Mouse (Mus musculus) liver, postnatal 0 days (tissue): ENCODE measurements around the gene Abcb8. TPM values are rescaled to one million over a fixed set of nuclear protein-coding genes. Genes with fewer than 3 reads are reported as not detected.

ENCODE experiments used
- ATAC-seq: fragments of 200-750 bp; cut with Nextera tagmentation; 2 replicates; pipeline ENCODE4 v1.8.0; 2017; ENCODE audit warnings: mild to moderate bottlenecking, moderate library complexity
- DNase-seq: peaks from one replicate; pipeline ENCODE4 v3.0.0-alpha.2; 2016
- H3K27ac ChIP-seq: fragments of 300-500 bp; sonication (generic); 2 replicates; pipeline ENCODE4 v1.5.1; 2014; ENCODE audit warnings: antibody characterized with exemption, moderate library complexity, mild to moderate bottlenecking, low read depth
- H3K27me3 ChIP-seq: fragments of 300-500 bp; sonication (generic); 2 replicates; pipeline ENCODE4 v1.6.1; 2014; ENCODE audit warnings: low read length, control low read depth, mixed read lengths; ENCODE audit not compliant: insufficient read depth
- H3K36me3 ChIP-seq: fragments of 300-500 bp; sonication (generic); replicated peaks from 2 replicates; pipeline ENCODE4 v1.6.1; 2014; ENCODE audit warnings: mild to moderate bottlenecking, control low read depth, low read length, moderate library complexity, mixed read lengths; ENCODE audit not compliant: insufficient read depth
- H3K4me1 ChIP-seq: fragments of 300-500 bp; sonication (generic); 2 replicates; pipeline ENCODE4 v1.6.1; 2014; ENCODE audit warnings: antibody characterized with exemption, mild to moderate bottlenecking, control low read depth; ENCODE audit not compliant: insufficient read depth
- H3K4me2 ChIP-seq: fragments of 300-500 bp; sonication (generic); 2 replicates; pipeline ENCODE4 v1.6.1; 2014; ENCODE audit warnings: low read depth, mild to moderate bottlenecking, low read length, moderate library complexity, mixed read lengths
- H3K4me3 ChIP-seq: fragments of 300-500 bp; sonication (generic); 2 replicates; pipeline ENCODE4 v1.5.1; 2014; ENCODE audit warnings: low read depth, low read length
- H3K9ac ChIP-seq: fragments of 300-500 bp; sonication (generic); replicated peaks from 2 replicates; pipeline ENCODE4 v1.6.1; 2014; ENCODE audit warnings: mild to moderate bottlenecking, moderate library complexity
- H3K9me3 ChIP-seq: fragments of 300-500 bp; sonication (generic); 2 replicates; pipeline ENCODE4 v1.6.1; 2016; ENCODE audit warnings: mild to moderate bottlenecking, control low read depth, low read length, mixed read lengths
- CTCF ChIP-seq: sonication (generic); IDR thresholded peaks from 2 replicates; pipeline ENCODE4 v1.5.1; 2016; ENCODE audit warnings: antibody characterized with exemption, low read depth
- EP300 ChIP-seq: IDR thresholded peaks from 2 replicates; pipeline ENCODE4 v1.6.1; 2016; ENCODE audit warnings: antibody characterized with exemption, low read depth, mild to moderate bottlenecking
- WGBS: fragments of 180-500 bp; shearing (Covaris S2); extraction: QIAGEN DNeasy Blood & Tissue Kit; methylation state at CpG from one replicate; pipeline ENCODE4 v1.1.7; 2014; ENCODE audit not compliant: insufficient replicate concordance; 5-methylcytosine and 5-hydroxymethylcytosine counted together
- polyA plus RNA-seq: library from polyadenylated mRNA; unstranded; fragments of >200 nt; fragmentation: Nextera tagmentation; extraction: Ambion mirVana; gene quantifications from 2 replicates; pipeline ENCODE4 v1.2.1, GENCODE M21; 2015

Gene Abcb8
- polyA plus RNA-seq, 1 experiment from 2014 or later, result 22.3 TPM

GRCm38 (mm10) chr5:24452030-24452690, 58.7 kb downstream of the Abcb8 start, which contains the start of gene Agap3:
Gene Agap3 (plus strand): TSS chr5:24452177.
- H3K9me3 ChIP-seq, result no peaks in the 10 kb centered on the region

GRCm38 (mm10) chr5:24452691-24453233, 59.3 kb downstream of the Abcb8 start:
- Histone ChIP-seq H3K27me3 (no peaks in the 10 kb centered on the region), H3K36me3 (0 out of 2 replicates have a peak, but pooled peaks cover 5% of the 10 kb centered on the region), H3K27ac (peak overlapping the region; percentile 94), H3K9ac (peak overlapping the region; percentile 81), H3K4me1 (peaks cover 27% of the 10 kb centered on the region), H3K4me3 (peak overlapping the region; percentile 81), H3K9me3 (no peaks in the 10 kb centered on the region), H3K4me2 (peak overlapping the region; percentile 100)
- under 1% methylated on average over 29 of the region's 29 CpGs for WGBS
- ATAC-seq (no peak), DNase-seq (peak; percentile 44)
- no peak; the same call in 1 of the 2 replicates for TF ChIP-seq CTCF
- no peak for TF ChIP-seq EP300

More at GRCm38 (mm10) chr5:24452030-24452690, 58.7 kb downstream of the Abcb8 start, which contains the start of gene Agap3:
- Histone ChIP-seq H3K4me1 (peaks cover 27% of the 10 kb centered on the region), H3K4me3 (peak within 1 kb of the TSS; percentile 81), H3K27ac (peak within 1 kb of the TSS; percentile 94), H3K27me3 (no peaks in the 10 kb centered on the region), H3K9ac (peak within 1 kb of the TSS; percentile 81), H3K4me2 (peak within 1 kb of the TSS; percentile 100), H3K36me3 (0 out of 2 replicates have a peak, but pooled peaks cover 5% of the 10 kb centered on the region)
- under 1% methylated on average over 31 of the region's 85 CpGs for WGBS
- DNase-seq (peak; percentile 61), ATAC-seq (peak; percentile 10)
- TF ChIP-seq CTCF (no peak), EP300 (no peak)

- Histone ChIP-seq H3K27me3 (no peaks in the 10 kb centered on the region), H3K27ac (0 out of 2 replicates have a peak overlapping the region, but pooled peaks have one; percentile 94), H3K4me2 (peak overlapping the region; percentile 100), H3K9me3 (no peaks in the 10 kb centered on the region), H3K9ac (peak overlapping the region; percentile 81), H3K4me3 (peak overlapping the region; percentile 81), H3K36me3 (0 out of 2 replicates have a peak, but pooled peaks cover 5% of the 10 kb centered on the region), H3K4me1 (peaks cover 23% of the 10 kb centered on the region)
- 36% methylated on average over 5 of the region's 5 CpGs for WGBS
- no peak for DNase-seq
- ATAC-seq, result no peak
- TF ChIP-seq CTCF, result no peak
Measured at GRCm38 (mm10) chr5:24453283-24453984, 60.0 kb downstream of the Abcb8 start.

- WGBS, result 55% methylated on average over 2 of the region's 2 CpGs
- Histone ChIP-seq H3K27ac (no peak overlapping the region), H3K4me1 (peaks cover 23% of the 10 kb centered on the region), H3K4me3 (no peak overlapping the region), H3K4me2 (peak overlapping the region; percentile 100), H3K36me3 (0 out of 2 replicates have a peak, but pooled peaks cover 5% of the 10 kb centered on the region), H3K9me3 (no peaks in the 10 kb centered on the region), H3K27me3 (no peaks in the 10 kb centered on the region), H3K9ac (no peak overlapping the region)
- no peak for ATAC-seq
- TF ChIP-seq CTCF (no peak), EP300 (no peak)
- DNase-seq, result no peak
Measured at GRCm38 (mm10) chr5:24453985-24454303, 60.5 kb downstream of the Abcb8 start.

- no peak overlapping the region for H3K4me3 ChIP-seq
- H3K27me3 ChIP-seq, result no peaks in the 10 kb centered on the region
- ATAC-seq (no peak), DNase-seq (no peak)
- 0 out of 2 replicates have a peak, but pooled peaks cover 5% of the 10 kb centered on the region for H3K36me3 ChIP-seq
- TF ChIP-seq EP300 (no peak), CTCF (no peak)
- 79% methylated on average over 3 of the region's 3 CpGs for WGBS
- H3K9me3 ChIP-seq, result no peaks in the 10 kb centered on the region
- no peak overlapping the region for H3K9ac ChIP-seq
- H3K27ac ChIP-seq, result no peak overlapping the region
- no peak overlapping the region for H3K4me2 ChIP-seq
- peaks cover 28% of the 10 kb centered on the region for H3K4me1 ChIP-seq
Measured at GRCm38 (mm10) chr5:24455076-24455475, 61.6 kb downstream of the Abcb8 start.

GRCm38 (mm10) chr5:24455613-24456012, 62.1 kb downstream of the Abcb8 start:
- TF ChIP-seq CTCF, result no peak
- TF ChIP-seq EP300, result no peak
- Histone ChIP-seq H3K27ac (no peak overlapping the region), H3K36me3 (0 out of 2 replicates have a peak, but pooled peaks cover 5% of the 10 kb centered on the region), H3K4me1 (peaks cover 31% of the 10 kb centered on the region), H3K4me3 (no peak overlapping the region), H3K9me3 (no peaks in the 10 kb centered on the region), H3K4me2 (no peak overlapping the region), H3K9ac (no peak overlapping the region), H3K27me3 (no peaks in the 10 kb centered on the region)
- DNase-seq (no peak), ATAC-seq (no peak)
- 68% methylated on average over 7 of the region's 7 CpGs for WGBS

Other genes starting within 250 kb of the Abcb8 start
- gene Nupl2, start 228.7 kb upstream of the Abcb8 start, polyA plus RNA-seq, result 4.4 and 5.3 TPM in 2 replicates
- gene Kcnh2, start 42.1 kb upstream of the Abcb8 start, polyA plus RNA-seq, result 0.05 and 0.08 TPM in 2 replicates
- 1.7 and 1.8 TPM in 2 replicates for gene Nos3, start 28.9 kb upstream of the Abcb8 start, polyA plus RNA-seq
- 0.25 and 0.48 TPM in 2 replicates for gene Atg9b, start 1.5 kb upstream of the Abcb8 start, polyA plus RNA-seq
- gene Asic3, start 19.7 kb downstream of the Abcb8 start, polyA plus RNA-seq, result 0.11 TPM in 1 of 2 replicates, not detected in the other
- 11.5 and 13.1 TPM in 2 replicates for gene Cdk5, start 29.9 kb downstream of the Abcb8 start, polyA plus RNA-seq
- gene Slc4a2, start 30.2 kb downstream of the Abcb8 start, polyA plus RNA-seq, result 7.5 and 8.3 TPM in 2 replicates
- gene Fastk, start 51.6 kb downstream of the Abcb8 start, polyA plus RNA-seq, result 40.6 and 46.9 TPM in 2 replicates
- gene Tmub1, start 54.2 kb downstream of the Abcb8 start, polyA plus RNA-seq, result 5.2 and 5.5 TPM in 2 replicates
- 8.3 and 9.1 TPM in 2 replicates for gene Agap3, start 58.5 kb downstream of the Abcb8 start, polyA plus RNA-seq
- not detected in 2 replicates for gene Gbx1, start 133.5 kb downstream of the Abcb8 start, polyA plus RNA-seq
- gene Asb10, start 147.3 kb downstream of the Abcb8 start, polyA plus RNA-seq, result 0.06 and 0.14 TPM in 2 replicates
- gene 4931409K22Rik, start 163.1 kb downstream of the Abcb8 start, polyA plus RNA-seq, result not detected in 2 replicates
- gene Abcf2, start 183.8 kb downstream of the Abcb8 start, polyA plus RNA-seq, result 24.9 and 26.4 TPM in 2 replicates
- gene Chpf2, start 193.1 kb downstream of the Abcb8 start, polyA plus RNA-seq, result 13.8 and 15.9 TPM in 2 replicates
- gene Smarcd3, start 230.7 kb downstream of the Abcb8 start, polyA plus RNA-seq, result 0.80 and 0.84 TPM in 2 replicates